Mouse (Mus musculus): ENCODE measurements around the gene Ptma. TPM values are rescaled to one million over a fixed set of nuclear protein-coding genes. Genes with fewer than 3 reads are reported as not detected.
A peak's percentile ranks its signal among the peaks of the same experiment; 100 is the strongest.

The Ptma gene
- polyA plus RNA-seq, 1 experiment from 2014 or later = 2,677 TPM

DNA sequence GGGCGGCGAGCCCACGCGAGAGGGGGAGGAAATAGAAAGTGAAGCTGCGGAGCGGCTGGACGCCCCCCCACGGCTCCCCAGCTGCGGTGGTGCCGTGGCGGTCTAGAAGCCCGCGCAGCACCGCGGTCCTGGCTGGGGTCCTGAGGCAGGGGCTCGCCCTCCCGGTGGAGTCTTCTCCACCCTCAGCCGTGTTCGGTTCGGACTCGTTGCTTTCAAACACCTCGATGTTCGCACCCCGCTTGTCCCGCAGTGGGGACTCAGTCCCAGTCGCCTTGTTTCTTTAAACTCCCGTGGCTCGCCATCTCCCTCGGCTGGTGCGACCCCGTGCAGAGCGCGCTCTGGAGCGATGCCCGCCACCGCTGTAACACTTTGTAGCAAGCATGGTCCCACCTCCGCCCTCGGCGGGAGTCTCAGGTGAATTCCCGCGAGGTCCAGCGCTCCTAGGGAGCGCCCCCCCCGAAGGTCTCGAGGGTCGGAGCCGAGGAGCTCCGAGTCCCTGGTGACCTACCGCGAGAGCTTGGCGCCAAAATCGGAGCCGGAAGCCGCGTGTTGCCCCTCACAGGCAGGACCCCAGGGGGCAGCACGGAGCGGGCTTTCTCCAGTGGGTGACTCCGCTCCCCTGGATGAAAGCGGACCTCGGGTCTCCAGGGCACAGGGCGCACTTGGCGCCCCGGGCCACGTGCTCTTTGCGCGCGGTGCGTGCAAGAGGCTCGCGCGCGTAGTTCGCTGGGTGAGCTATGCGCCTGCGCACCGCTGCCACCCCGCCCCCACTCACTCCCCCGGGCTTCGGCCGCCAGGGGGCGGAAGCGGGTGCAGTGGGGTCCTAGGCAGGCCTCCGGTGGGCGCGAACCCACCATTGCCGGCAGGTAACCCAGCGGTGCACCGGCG is 1.3 kb downstream of the Ptma start:
- H3K4me2 ChIP-seq (replicated peaks; ENCODE audit: low read depth, low read length) = peak overlapping the region; percentile 95
- under 1% methylated on average over 89 of the region's 89 CpGs for WGBS

DNA sequence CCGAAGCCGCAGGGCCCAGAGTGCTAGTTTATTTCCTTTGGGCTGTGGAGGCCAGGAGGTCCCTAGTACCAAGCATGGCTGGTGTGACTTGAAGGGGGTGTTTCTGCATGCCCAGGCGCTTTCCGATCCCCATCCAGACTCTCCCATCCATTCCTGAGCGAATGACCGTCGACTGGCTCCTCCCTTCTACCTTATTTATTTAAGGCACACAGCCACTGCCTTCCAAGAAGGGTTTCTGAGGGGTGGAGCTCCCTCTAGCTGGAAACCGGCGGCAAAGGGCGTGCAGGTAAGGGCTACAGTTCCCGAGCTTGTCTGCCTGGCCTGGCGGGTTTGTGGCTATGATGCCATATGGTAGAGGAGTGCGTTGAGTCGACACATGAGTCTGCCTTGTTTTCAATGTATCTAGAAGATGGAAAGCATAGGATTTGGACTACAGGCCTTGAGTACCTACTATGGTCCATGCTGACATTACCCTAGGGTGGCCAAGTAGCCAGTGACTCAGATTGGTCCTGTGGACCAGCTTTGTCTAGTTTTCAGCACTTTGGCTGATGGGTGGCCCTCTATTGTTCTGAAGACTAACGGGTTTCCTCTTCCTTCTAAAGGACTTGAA is 2.1 kb downstream of the Ptma start:
- Histone ChIP-seq H3K36me3 (ENCODE audit: control insufficient read depth, insufficient read depth, low read length) (peaks cover 26% of the 10 kb centered on the region), H3K27me3 (ENCODE audit: control insufficient read depth, insufficient read depth, low read length) (no peaks in the 10 kb centered on the region), H3K4me2 (replicated peaks; ENCODE audit: low read depth, low read length) (peak overlapping the region; percentile 95), H3K4me1 (ENCODE audit: control insufficient read depth, insufficient read depth, low read length) (peaks cover 24% of the 10 kb centered on the region), H3K4me3 (ENCODE audit: low read depth, low read length) (peak overlapping the region; percentile 100), H3K27ac (ENCODE audit: low read length) (peak overlapping the region; percentile 96), H3K9me3 (ENCODE audit: control insufficient read depth, low read depth, low read length) (no peaks in the 10 kb centered on the region), H3K9ac (replicated peaks; ENCODE audit: low read depth, low read length) (peak overlapping the region; percentile 100)
- WGBS = under 1% methylated on average over 15 of the region's 15 CpGs
- no peak for ATAC-seq (ENCODE audit: insufficient number of reproducible peaks, insufficient read depth, low FRiP score, low read depth)

More for the DNA sequence above, 1.3 kb downstream of the Ptma start:
- no peaks in the 10 kb centered on the region for H3K27me3 ChIP-seq (ENCODE audit: control insufficient read depth, insufficient read depth, low read length)
- peak overlapping the region; percentile 100 for H3K9ac ChIP-seq (replicated peaks; ENCODE audit: low read depth, low read length)
- peaks cover 24% of the 10 kb centered on the region for H3K4me1 ChIP-seq (ENCODE audit: control insufficient read depth, insufficient read depth, low read length)
- H3K36me3 ChIP-seq (ENCODE audit: control insufficient read depth, insufficient read depth, low read length) = peaks cover 26% of the 10 kb centered on the region
- peak overlapping the region; percentile 96 for H3K27ac ChIP-seq (ENCODE audit: low read length)
- H3K4me3 ChIP-seq (ENCODE audit: low read depth, low read length) = peak overlapping the region; percentile 100
- ATAC-seq (ENCODE audit: insufficient number of reproducible peaks, insufficient read depth, low FRiP score, low read depth) = no peak
- no peaks in the 10 kb centered on the region for H3K9me3 ChIP-seq (ENCODE audit: control insufficient read depth, low read depth, low read length)

DNA sequence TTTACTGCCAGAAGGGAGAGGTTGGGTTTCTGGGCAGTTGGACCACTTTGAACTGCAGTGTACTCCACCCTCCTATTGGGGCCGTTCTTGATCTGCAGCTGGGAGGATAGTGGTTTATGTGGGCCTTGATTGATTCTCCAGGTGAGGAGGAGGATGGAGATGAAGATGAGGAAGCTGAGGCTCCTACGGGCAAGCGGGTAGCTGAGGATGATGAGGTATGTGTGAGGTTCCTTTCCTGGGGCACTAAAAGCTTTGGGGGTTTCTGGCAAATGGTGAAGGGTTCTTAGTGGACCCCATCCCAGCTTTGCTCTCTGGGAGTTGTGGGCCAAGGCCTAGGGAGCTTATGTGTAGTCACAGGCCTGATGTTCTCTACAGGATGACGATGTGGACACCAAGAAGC is 3.1 kb downstream of the Ptma start:
- H3K4me1 ChIP-seq (ENCODE audit: control insufficient read depth, insufficient read depth, low read length) = peaks cover 19% of the 10 kb centered on the region
- peaks cover 26% of the 10 kb centered on the region for H3K36me3 ChIP-seq (ENCODE audit: control insufficient read depth, insufficient read depth, low read length)
- WGBS = 25% methylated on average over 4 of the region's 4 CpGs
- peak overlapping the region; percentile 100 for H3K9ac ChIP-seq (replicated peaks; ENCODE audit: low read depth, low read length)
- no peaks in the 10 kb centered on the region for H3K27me3 ChIP-seq (ENCODE audit: control insufficient read depth, insufficient read depth, low read length)
- H3K27ac ChIP-seq (ENCODE audit: low read length) = no peak overlapping the region; the same call in 1 of the 2 replicates
- ATAC-seq (ENCODE audit: insufficient number of reproducible peaks, insufficient read depth, low FRiP score, low read depth) = no peak
- H3K4me3 ChIP-seq (ENCODE audit: low read depth, low read length) = peak overlapping the region; percentile 100
- H3K4me2 ChIP-seq (replicated peaks; ENCODE audit: low read depth, low read length) = peak overlapping the region; percentile 95
- H3K9me3 ChIP-seq (ENCODE audit: control insufficient read depth, low read depth, low read length) = no peaks in the 10 kb centered on the region

DNA sequence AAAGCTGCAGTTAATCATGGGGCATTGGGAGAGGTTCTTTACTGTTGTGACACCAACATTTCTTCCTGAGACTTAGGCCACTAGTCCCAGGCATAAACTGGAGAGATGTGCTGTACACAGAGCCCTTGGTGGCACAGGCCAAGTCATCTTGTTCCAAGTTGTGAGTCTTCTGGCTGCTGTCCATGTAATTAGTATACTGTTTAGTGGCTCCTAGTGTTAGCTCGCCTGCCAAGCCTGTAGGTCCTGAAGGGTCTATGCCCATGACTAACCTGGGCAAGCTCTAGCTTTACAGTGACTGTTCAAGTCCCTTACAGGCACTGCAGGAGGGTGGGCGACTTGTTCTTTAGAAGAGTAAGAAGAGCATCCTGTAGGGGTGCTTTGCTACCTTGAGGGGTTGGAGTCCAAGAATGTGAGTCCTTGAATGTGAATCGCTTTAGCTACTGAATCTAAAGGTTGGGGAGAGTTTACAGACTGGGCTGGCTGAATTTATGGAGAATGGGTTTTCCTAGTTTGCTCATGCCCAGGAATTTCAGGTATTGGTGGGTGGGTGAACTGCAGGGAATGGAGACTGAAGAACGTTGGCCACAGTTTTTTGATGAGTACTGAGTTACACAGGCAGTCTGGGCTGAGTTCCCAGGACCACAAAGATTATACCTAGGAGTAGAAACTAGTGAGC is 4.5 kb downstream of the Ptma start:
- Histone ChIP-seq H3K27ac (ENCODE audit: low read length) (peak overlapping the region; percentile 44; the same call in 1 of the 2 replicates), H3K9me3 (ENCODE audit: control insufficient read depth, low read depth, low read length) (no peaks in the 10 kb centered on the region), H3K27me3 (ENCODE audit: control insufficient read depth, insufficient read depth, low read length) (no peaks in the 10 kb centered on the region), H3K4me3 (ENCODE audit: low read depth, low read length) (no peak overlapping the region), H3K9ac (replicated peaks; ENCODE audit: low read depth, low read length) (no peak overlapping the region), H3K4me2 (replicated peaks; ENCODE audit: low read depth, low read length) (no peak overlapping the region), H3K36me3 (ENCODE audit: control insufficient read depth, insufficient read depth, low read length) (peaks cover 26% of the 10 kb centered on the region), H3K4me1 (ENCODE audit: control insufficient read depth, insufficient read depth, low read length) (peaks cover 16% of the 10 kb centered on the region)
- no peak for ATAC-seq (ENCODE audit: insufficient number of reproducible peaks, insufficient read depth, low FRiP score, low read depth)
- WGBS = 13% methylated on average over 4 of the region's 4 CpGs

DNA sequence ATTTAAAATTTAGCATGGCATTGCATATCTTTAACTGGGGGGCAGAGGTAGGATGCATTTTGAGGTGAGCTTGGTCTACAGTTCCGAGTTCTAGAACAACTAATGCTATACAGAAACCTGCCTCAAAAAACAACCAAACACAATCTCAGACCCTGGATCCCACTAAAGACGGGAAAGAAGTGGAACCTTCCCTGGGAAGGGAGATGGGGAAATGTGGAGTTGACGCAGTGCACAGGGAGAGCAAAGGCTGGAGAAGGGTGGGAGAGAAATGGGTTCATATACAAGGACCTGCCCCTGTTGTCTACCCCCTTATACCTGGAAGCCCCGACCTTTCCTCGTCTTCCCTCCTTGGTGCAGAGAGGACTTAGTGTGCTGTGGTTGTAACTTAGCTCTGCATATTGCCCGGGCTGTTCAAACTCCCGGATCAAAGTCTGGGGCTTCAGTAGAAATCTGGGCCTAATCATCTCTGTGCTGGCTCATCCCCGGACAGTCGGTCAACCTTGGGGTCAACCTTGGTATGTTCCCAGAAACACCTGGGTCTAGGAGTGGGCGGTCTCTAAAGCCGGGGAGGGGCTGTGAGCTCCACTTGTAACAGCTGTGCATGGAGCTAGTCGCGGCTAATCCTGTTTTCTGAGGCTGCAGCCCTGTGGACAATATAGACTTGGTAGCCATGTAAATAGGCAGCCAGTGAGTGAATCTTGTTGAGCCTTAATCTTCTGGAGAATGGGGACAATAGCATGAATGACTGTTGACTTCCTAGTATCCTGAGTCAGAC is 5.2 kb downstream of the Ptma start:
- Histone ChIP-seq H3K4me3 (ENCODE audit: low read depth, low read length) (no peak overlapping the region), H3K27ac (ENCODE audit: low read length) (peak overlapping the region; percentile 44; the same call in 1 of the 2 replicates), H3K9ac (replicated peaks; ENCODE audit: low read depth, low read length) (no peak overlapping the region), H3K36me3 (ENCODE audit: control insufficient read depth, insufficient read depth, low read length) (peaks cover 26% of the 10 kb centered on the region), H3K9me3 (ENCODE audit: control insufficient read depth, low read depth, low read length) (no peaks in the 10 kb centered on the region), H3K4me2 (replicated peaks; ENCODE audit: low read depth, low read length) (no peak overlapping the region), H3K4me1 (ENCODE audit: control insufficient read depth, insufficient read depth, low read length) (peaks cover 16% of the 10 kb centered on the region), H3K27me3 (ENCODE audit: control insufficient read depth, insufficient read depth, low read length) (no peaks in the 10 kb centered on the region)
- peak; percentile 43 for ATAC-seq (ENCODE audit: insufficient number of reproducible peaks, insufficient read depth, low FRiP score, low read depth)
- 5% methylated on average over 13 of the region's 13 CpGs for WGBS

DNA sequence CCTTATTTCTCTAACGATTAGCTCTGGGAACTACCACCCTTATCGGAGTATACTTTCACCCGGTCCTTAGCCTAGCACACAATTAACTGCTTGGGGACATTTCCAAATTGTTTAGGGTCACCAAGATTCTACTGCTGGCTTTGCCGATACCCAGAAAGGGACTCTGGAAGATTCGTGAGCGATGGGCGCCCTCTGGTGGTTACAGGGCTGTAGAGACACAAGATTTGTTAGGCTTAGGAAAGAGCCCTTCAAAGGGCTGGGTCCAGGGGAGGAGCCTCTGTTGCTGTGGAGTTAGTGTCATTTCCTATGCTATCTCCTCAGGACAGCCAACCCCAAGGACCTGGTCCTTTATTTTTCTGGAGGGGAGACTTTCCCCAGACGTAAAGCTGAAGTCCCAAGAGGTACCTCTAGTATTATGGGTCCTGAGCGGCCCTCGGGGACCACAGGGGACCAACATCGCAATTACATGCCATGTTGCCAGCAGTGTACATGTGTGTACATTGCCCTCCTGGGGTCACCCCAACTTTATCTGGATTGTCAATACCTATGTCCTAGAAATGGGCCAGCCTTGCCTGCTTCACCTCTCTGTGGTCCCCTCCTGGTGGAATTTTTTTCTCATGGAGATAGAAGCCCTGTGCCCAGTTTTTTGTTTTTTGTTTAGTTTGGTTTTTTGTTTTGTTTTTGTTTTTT is 6.0 kb downstream of the Ptma start:
- WGBS = 27% methylated on average over 11 of the region's 11 CpGs
- H3K27ac ChIP-seq (ENCODE audit: low read length) = peak overlapping the region; percentile 44; the same call in 1 of the 2 replicates
- H3K36me3 ChIP-seq (ENCODE audit: control insufficient read depth, insufficient read depth, low read length) = peaks cover 26% of the 10 kb centered on the region
- peak; percentile 53 for ATAC-seq (ENCODE audit: insufficient number of reproducible peaks, insufficient read depth, low FRiP score, low read depth)
- H3K9ac ChIP-seq (replicated peaks; ENCODE audit: low read depth, low read length) = no peak overlapping the region
- H3K4me3 ChIP-seq (ENCODE audit: low read depth, low read length) = no peak overlapping the region
- H3K4me1 ChIP-seq (ENCODE audit: control insufficient read depth, insufficient read depth, low read length) = peaks cover 16% of the 10 kb centered on the region
- no peak overlapping the region for H3K4me2 ChIP-seq (replicated peaks; ENCODE audit: low read depth, low read length)
- H3K9me3 ChIP-seq (ENCODE audit: control insufficient read depth, low read depth, low read length) = no peaks in the 10 kb centered on the region
- H3K27me3 ChIP-seq (ENCODE audit: control insufficient read depth, insufficient read depth, low read length) = no peaks in the 10 kb centered on the region

DNA sequence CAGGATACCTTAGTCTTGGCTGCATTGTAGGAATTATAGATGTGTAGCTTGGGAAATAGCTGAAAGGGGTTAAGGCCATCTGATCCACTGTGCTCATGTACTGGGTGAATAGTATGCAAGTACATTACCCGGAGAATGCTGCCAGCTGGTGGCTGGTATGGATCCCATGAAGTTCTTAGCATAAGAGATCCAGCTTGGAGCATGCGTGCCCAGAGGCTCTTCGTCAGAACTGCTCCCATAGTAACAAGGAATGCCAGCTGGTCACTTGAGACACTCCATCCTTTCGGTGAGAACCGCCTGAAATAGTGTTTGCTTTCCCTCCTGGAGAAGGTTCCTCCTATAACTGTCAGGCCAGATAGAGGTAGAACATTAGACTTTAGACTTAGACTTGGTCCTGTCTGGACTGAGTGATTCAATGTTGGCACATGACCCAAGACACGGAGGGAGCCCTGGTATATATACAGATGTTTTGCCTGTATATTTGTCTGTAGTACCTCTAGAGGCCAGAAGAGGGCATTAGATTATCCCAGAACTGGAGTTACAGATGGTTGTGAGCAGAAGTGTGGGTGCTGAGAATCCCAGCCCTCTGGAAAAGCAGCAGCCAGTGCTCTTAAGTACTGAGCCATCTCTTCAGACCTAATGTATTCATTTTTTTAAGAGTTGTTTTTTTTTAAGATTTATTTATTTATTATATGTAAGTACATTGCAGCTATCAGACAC is 7.0 kb downstream of the Ptma start:
- no peak overlapping the region for H3K4me2 ChIP-seq (replicated peaks; ENCODE audit: low read depth, low read length)
- no peaks in the 10 kb centered on the region for H3K27me3 ChIP-seq (ENCODE audit: control insufficient read depth, insufficient read depth, low read length)
- H3K27ac ChIP-seq (ENCODE audit: low read length) = no peak overlapping the region
- no peak overlapping the region for H3K4me3 ChIP-seq (ENCODE audit: low read depth, low read length)
- peaks cover 24% of the 10 kb centered on the region for H3K36me3 ChIP-seq (ENCODE audit: control insufficient read depth, insufficient read depth, low read length)
- no peak overlapping the region for H3K9ac ChIP-seq (replicated peaks; ENCODE audit: low read depth, low read length)
- WGBS = 87% methylated on average over 6 of the region's 6 CpGs
- peaks cover 16% of the 10 kb centered on the region for H3K4me1 ChIP-seq (ENCODE audit: control insufficient read depth, insufficient read depth, low read length)
- no peak for ATAC-seq (ENCODE audit: insufficient number of reproducible peaks, insufficient read depth, low FRiP score, low read depth)
- H3K9me3 ChIP-seq (ENCODE audit: control insufficient read depth, low read depth, low read length) = no peaks in the 10 kb centered on the region

Data from stomach, embryonic 14.5 days (tissue).